Mouse (Mus musculus) CH12.LX (cell line): Measurements from ENCODE around the gene Cstad. TPM values are rescaled to one million over a fixed set of nuclear protein-coding genes. Genes with fewer than 3 reads are reported as not detected.

Source experiments
- DNase-seq: peaks from one replicate; pipeline ENCODE4 v3.0.0-alpha.2; 2013; ENCODE audit errors: extremely low read depth
- H3K27ac ChIP-seq: 2 replicates; pipeline ENCODE4 v1.5.1; 2012; ENCODE audit warnings: low read depth, mild to moderate bottlenecking, control low read depth, moderate library complexity; ENCODE audit not compliant: insufficient read depth
- H3K27me3 ChIP-seq: replicated peaks from 2 replicates; pipeline ENCODE3; 2012; ENCODE audit warnings: inconsistent platforms
- H3K36me3 ChIP-seq, 2 experiments: replicated peaks in 1 of 2; 2 replicates each; pipeline versions ENCODE3 to v1.6.1; 2012; ENCODE audit warnings: inconsistent platforms in 1 of 2, low read length in 1 of 2, mild to moderate bottlenecking in 1 of 2, mixed read lengths in 1 of 2, moderate library complexity in 1 of 2; ENCODE audit not compliant: control insufficient read depth in 1 of 2, insufficient read depth in 1 of 2
- H3K4me1 ChIP-seq, 2 experiments: 2 replicates each; pipeline ENCODE4 v1.6.1; 2012; ENCODE audit warnings: inconsistent platforms in 1 of 2, moderate library complexity in 1 of 2; ENCODE audit not compliant: insufficient read depth in 2 of 2, control insufficient read depth in 1 of 2
- H3K4me2 ChIP-seq: 2 replicates; pipeline ENCODE4 v1.6.1; 2012; ENCODE audit warnings: low read depth, mild to moderate bottlenecking, control low read depth; ENCODE audit not compliant: poor library complexity, insufficient read depth, severe bottlenecking
- H3K4me3 ChIP-seq, 3 experiments: fragments of 150-350 bp in 1 of 3; sonication (generic) in 1 of 3; replicated peaks in 1 of 3; 2 replicates each; pipeline versions ENCODE3 to v1.5.1; 2011 to 2012; ENCODE audit warnings: low read depth in 2 of 3, low read length in 2 of 3, mild to moderate bottlenecking in 2 of 3, moderate library complexity in 2 of 3, control low read depth in 1 of 3, improper control_type of control experiment in 1 of 3, inconsistent platforms in 1 of 3, mixed read lengths in 1 of 3; ENCODE audit not compliant: poor library complexity in 1 of 3
- H3K79me2 ChIP-seq: replicated peaks from 2 replicates; pipeline ENCODE4 v1.6.1; 2012; ENCODE audit warnings: mild to moderate bottlenecking, moderate library complexity; ENCODE audit not compliant: control insufficient read depth, poor library complexity, insufficient read depth, severe bottlenecking; ENCODE audit errors: extremely low read depth
- H3K9ac ChIP-seq: 2 replicates; pipeline ENCODE4 v1.6.1; 2012; ENCODE audit warnings: low read depth, mild to moderate bottlenecking, control low read depth, moderate library complexity; ENCODE audit not compliant: insufficient read depth
- H3K9me3 ChIP-seq: replicated peaks from 2 replicates; pipeline ENCODE3; 2012; ENCODE audit warnings: low read length, inconsistent platforms, mixed read lengths
- BHLHE40 ChIP-seq: IDR thresholded peaks from 2 replicates; pipeline ENCODE4 v1.6.1; 2011; ENCODE audit warnings: mild to moderate bottlenecking, low read depth, low read length, improper control_type of control experiment
- CHD1 ChIP-seq: IDR thresholded peaks from 2 replicates; pipeline ENCODE4 v1.6.1; 2012; ENCODE audit warnings: low read depth, low read length, improper control_type of control experiment, inconsistent platforms
- CHD2 ChIP-seq: IDR thresholded peaks from 2 replicates; pipeline ENCODE4 v1.6.1; 2011; ENCODE audit warnings: low read length, improper control_type of control experiment
- ELF1 ChIP-seq: IDR thresholded peaks from 2 replicates; pipeline ENCODE4 v1.6.1; 2014; ENCODE audit warnings: low read depth, mild to moderate bottlenecking, inconsistent platforms, low read length, improper control_type of control experiment
- EP300 ChIP-seq: IDR thresholded peaks from 2 replicates; pipeline ENCODE4 v1.6.1; 2011; ENCODE audit warnings: low read length, improper control_type of control experiment
- GABPA ChIP-seq: IDR thresholded peaks from 2 replicates; pipeline ENCODE4 v1.6.1; 2012; ENCODE audit warnings: low read depth, low read length, improper control_type of control experiment, inconsistent platforms; ENCODE audit not compliant: insufficient replicate concordance
- HCFC1 ChIP-seq: IDR thresholded peaks from 2 replicates; pipeline ENCODE4 v1.6.1; 2012; ENCODE audit warnings: low read depth, mild to moderate bottlenecking, inconsistent platforms, low read length, improper control_type of control experiment
- JUN ChIP-seq: IDR thresholded peaks from 2 replicates; pipeline ENCODE4 v1.6.1; 2011; ENCODE audit warnings: low read depth, mild to moderate bottlenecking, low read length, improper control_type of control experiment, moderate library complexity; ENCODE audit not compliant: insufficient read depth
- JUND ChIP-seq: conservative IDR thresholded peaks from 2 replicates; pipeline ENCODE4 v1.6.1; 2011; ENCODE audit warnings: low read depth, low read length, improper control_type of control experiment
- MAX ChIP-seq: IDR thresholded peaks from 2 replicates; pipeline ENCODE4 v1.6.1; 2011; ENCODE audit warnings: low read length, improper control_type of control experiment
- MEF2A ChIP-seq: IDR thresholded peaks from 2 replicates; pipeline ENCODE4 v1.6.1; 2014; ENCODE audit warnings: low read depth, mild to moderate bottlenecking, inconsistent platforms, low read length, improper control_type of control experiment, borderline replicate concordance
- MXI1 ChIP-seq: IDR thresholded peaks from 2 replicates; pipeline ENCODE4 v1.6.1; 2011; ENCODE audit warnings: mild to moderate bottlenecking, low read depth, low read length, improper control_type of control experiment
- NELFE ChIP-seq: IDR thresholded peaks from 2 replicates; pipeline ENCODE4 v1.6.1; 2011; ENCODE audit warnings: low read depth, low read length, improper control_type of control experiment
- NRF1 ChIP-seq: IDR thresholded peaks from 2 replicates; pipeline ENCODE4 v1.6.1; 2014; ENCODE audit warnings: low read depth, mild to moderate bottlenecking, inconsistent platforms, low read length, improper control_type of control experiment, moderate library complexity
- POLR2AphosphoS2 ChIP-seq: IDR thresholded peaks from 2 replicates; pipeline ENCODE4 v1.6.1; 2011; ENCODE audit warnings: low read depth, low read length, improper control_type of control experiment
- SIN3A ChIP-seq: IDR thresholded peaks from 2 replicates; pipeline ENCODE4 v1.6.1; 2012; ENCODE audit warnings: low read length, improper control_type of control experiment, inconsistent platforms
- SMC3 ChIP-seq: IDR thresholded peaks from 2 replicates; pipeline ENCODE4 v1.6.1; 2011; ENCODE audit warnings: low read depth, low read length, improper control_type of control experiment
- TBP ChIP-seq: conservative IDR thresholded peaks from 2 replicates; pipeline ENCODE4 v1.6.1; 2011; ENCODE audit warnings: low read depth, low read length, improper control_type of control experiment
- TCF12 ChIP-seq: IDR thresholded peaks from 2 replicates; pipeline ENCODE4 v1.6.1; 2014; ENCODE audit warnings: low read depth, mild to moderate bottlenecking, inconsistent platforms, low read length, improper control_type of control experiment
- USF2 ChIP-seq: conservative IDR thresholded peaks from 2 replicates; pipeline ENCODE4 v1.6.1; 2011; ENCODE audit warnings: low read depth, low read length, improper control_type of control experiment
- ZC3H11A ChIP-seq: IDR thresholded peaks from 2 replicates; pipeline ENCODE4 v1.6.1; 2012; ENCODE audit warnings: low read depth, mild to moderate bottlenecking, inconsistent platforms, low read length, improper control_type of control experiment
- ZKSCAN1 ChIP-seq: IDR thresholded peaks from 2 replicates; pipeline ENCODE4 v1.6.1; 2012; ENCODE audit warnings: low read depth, inconsistent platforms, low read length, improper control_type of control experiment, borderline replicate concordance
- ZMIZ1 ChIP-seq: IDR thresholded peaks from 2 replicates; pipeline ENCODE4 v1.6.1; 2012; ENCODE audit warnings: low read depth, mild to moderate bottlenecking, inconsistent platforms, low read length, improper control_type of control experiment
- ZNF384 ChIP-seq: IDR thresholded peaks from 2 replicates; pipeline ENCODE4 v1.6.1; 2012; ENCODE audit warnings: low read depth, low read length, improper control_type of control experiment, inconsistent platforms
- dilution Hi-C: fragments of 300-500 bp; cut with MboI; formaldehyde crosslinking; loops from 2 replicates; pipeline ENCODE4 v1.14.3; 2020; ENCODE audit warnings: low sequenced_read_pairs; ENCODE audit not compliant: extremely low pct_unique_long_range_greater_than_20kb, extremely low pct_ligation_motif_present
- in situ Hi-C: fragments of 300-500 bp; cut with MboI; formaldehyde crosslinking; loops from 3 replicates; pipeline ENCODE4 v1.14.3; 2019; ENCODE audit warnings: low sequenced_read_pairs, low pct_ligation_motif_present, low pct_unique_long_range_greater_than_20kb, mixed read lengths
- polyA plus RNA-seq: library from polyadenylated mRNA; unstranded; fragments of >175 nt; gene quantifications from 2 replicates; pipeline ENCODE4 v1.2.1, GENCODE M21; 2012; ENCODE audit warnings: low read depth; ENCODE audit not compliant: insufficient read length
- total RNA-seq, 2 experiments: library from RNA; depleted of rRNA; stranded (reverse); fragments of 300-350 nt in 1 of 2; fragments of >200 nt in 1 of 2; gene quantifications; 2 replicates each; pipeline ENCODE4 v1.2.3; 2012 to 2014

Gene Cstad
- total and polyA plus RNA-seq, 3 experiments = 0.29 to 0.51 TPM; not detected in 1

DNA sequence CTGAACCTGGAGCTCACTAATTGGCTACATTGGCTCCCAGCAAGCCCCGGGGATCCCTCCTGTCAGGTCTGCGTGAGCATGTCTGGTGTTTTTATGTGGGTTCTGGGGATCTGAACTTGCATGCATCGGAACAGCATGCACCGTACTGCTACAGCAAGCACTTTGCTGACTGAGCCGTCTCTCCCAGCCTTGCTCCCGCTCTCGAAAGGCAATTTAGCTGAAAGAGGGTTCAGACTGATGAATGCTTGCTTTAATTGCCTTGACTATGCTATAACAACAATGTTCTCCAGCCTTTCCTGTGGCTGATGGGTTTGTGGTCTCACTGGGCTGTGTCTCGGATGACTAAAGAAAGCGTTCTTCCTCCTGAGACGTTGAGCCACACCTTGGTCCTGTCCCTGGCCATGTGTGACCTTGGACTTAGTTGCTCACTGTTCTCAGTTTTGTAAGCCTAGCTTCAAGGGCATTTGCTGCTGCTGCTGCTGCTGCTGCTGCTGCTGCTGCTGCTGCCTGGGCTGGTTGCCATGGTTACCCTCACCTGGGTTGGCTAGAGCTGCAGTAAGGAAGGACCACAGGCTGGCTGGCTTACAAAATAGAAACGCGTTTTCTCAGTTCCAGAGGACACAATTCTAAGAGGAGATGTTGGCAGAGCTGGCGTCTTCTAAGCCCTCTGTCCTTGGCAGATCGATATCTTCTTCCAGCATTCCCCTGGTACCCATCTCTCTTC lies 34.4 kb downstream of the Cstad start:
- no peak for DNase-seq
- no peak overlapping the region for H3K4me3 ChIP-seq
- dilution Hi-C loops = no loop called here

DNA sequence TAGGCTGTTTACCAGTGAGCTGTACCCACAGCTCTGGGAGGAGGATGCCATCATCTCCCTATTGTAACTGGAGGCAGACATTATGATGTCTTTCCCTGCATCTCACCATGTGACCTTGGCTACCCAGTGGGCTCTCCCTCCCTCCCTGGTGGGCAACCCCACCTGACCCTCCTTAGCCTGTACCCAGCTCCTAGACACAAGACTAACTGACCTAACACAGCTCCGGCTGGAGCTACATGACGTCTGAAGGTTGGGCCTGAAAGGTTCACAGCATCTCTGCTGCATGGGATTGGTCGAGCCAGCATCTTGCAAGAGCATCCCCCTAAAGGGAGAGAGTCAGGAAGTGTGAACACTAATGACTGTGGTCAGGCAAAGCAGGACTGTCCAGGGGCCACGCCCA lies 35.0 kb downstream of the Cstad start:
- H3K27ac ChIP-seq = no peak overlapping the region
- no peaks in the 10 kb centered on the region for H3K27me3 ChIP-seq
- no peaks in the 10 kb centered on the region for H3K79me2 ChIP-seq
- DNase-seq = no peak
- peaks cover 3 to 9% of the 10 kb centered on the region in 2 experiments; a peak in 2 of 4 replicates for H3K4me1 ChIP-seq
- no peak overlapping the region for H3K9ac ChIP-seq
- in situ Hi-C loops (no loop called here), dilution Hi-C loops (no loop called here)
- H3K4me2 ChIP-seq = no peak overlapping the region
- no peaks in the 10 kb centered on the region for H3K36me3 ChIP-seq
- no peak for TF ChIP-seq SMC3
- TF ChIP-seq, all 38 proteins: peak for 0
- Histone ChIP-seq H3K9me3 (peaks cover 1% of the 10 kb centered on the region), H3K4me3 (no peak overlapping the region)

More for the DNA sequence above, 34.4 kb downstream of the Cstad start:
- peaks cover 2% of the 10 kb centered on the region for H3K9me3 ChIP-seq
- TF ChIP-seq POLR2AphosphoS2 = no peak
- no peak for TF ChIP-seq CHD1
- no peak for TF ChIP-seq JUND
- TF ChIP-seq JUN = no peak
- TF ChIP-seq NRF1 = no peak
- no peak for TF ChIP-seq USF2
- TF ChIP-seq ZNF384 = no peak
- no peak for TF ChIP-seq NELFE
- no peak overlapping the region for H3K4me2 ChIP-seq
- no peaks in the 10 kb centered on the region for H3K36me3 ChIP-seq
- no peaks in the 10 kb centered on the region for H3K27me3 ChIP-seq
- H3K4me1 ChIP-seq = peaks cover 3 to 9% of the 10 kb centered on the region in 2 experiments; a peak in 2 of 4 replicates
- H3K79me2 ChIP-seq = no peaks in the 10 kb centered on the region
- in situ Hi-C loops = no loop called here
- H3K27ac ChIP-seq = no peak overlapping the region
- H3K9ac ChIP-seq = no peak overlapping the region

DNA sequence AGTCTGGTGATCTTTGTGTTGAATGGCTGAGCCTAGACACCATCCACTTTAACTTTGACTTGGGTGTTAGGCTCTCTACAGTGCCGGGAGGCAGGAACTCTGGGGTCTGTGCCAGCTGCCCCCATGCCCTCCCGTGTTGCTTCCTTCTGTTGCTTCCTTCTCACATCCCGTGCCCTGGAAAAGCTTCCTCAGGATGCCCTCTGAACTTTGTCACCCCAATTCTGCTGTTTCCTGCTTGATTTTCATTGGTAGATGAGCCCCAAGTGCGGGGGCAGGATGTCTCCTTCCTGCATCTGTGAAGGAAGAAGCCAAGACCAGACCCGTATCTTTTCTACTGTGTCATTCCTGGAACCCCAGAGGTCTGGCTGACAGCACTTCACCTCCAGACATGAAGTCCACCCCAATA lies 41.4 kb downstream of the Cstad start:
- Histone ChIP-seq H3K4me1 (no peaks in the 10 kb centered on the region), H3K9me3 (no peaks in the 10 kb centered on the region), H3K4me3 (no peak overlapping the region), H3K36me3 (no peaks in the 10 kb centered on the region), H3K27ac (no peak overlapping the region), H3K9ac (no peak overlapping the region), H3K79me2 (no peaks in the 10 kb centered on the region), H3K4me2 (no peak overlapping the region), H3K27me3 (peaks cover 1% of the 10 kb centered on the region)
- no peak for DNase-seq
- no peak for TF ChIP-seq MAX
- TF ChIP-seq ZKSCAN1 = no peak
- TF ChIP-seq GABPA = no peak
- TF ChIP-seq ZC3H11A = no peak
- no peak for TF ChIP-seq MXI1
- no peak for TF ChIP-seq EP300
- no peak for TF ChIP-seq ELF1
- no peak for TF ChIP-seq TCF12
- no peak for TF ChIP-seq USF2
- TF ChIP-seq ZMIZ1 = no peak
- TF ChIP-seq CHD2 = no peak
- TF ChIP-seq SIN3A = no peak
- TF ChIP-seq JUN = no peak
- TF ChIP-seq TBP = no peak
- no peak for TF ChIP-seq BHLHE40
- no peak for TF ChIP-seq NRF1
- no peak for TF ChIP-seq HCFC1
- no peak for TF ChIP-seq CHD1
- TF ChIP-seq MEF2A = no peak
- dilution Hi-C loops = no loop called here
- in situ Hi-C loops = no loop called here
